Mouse (Mus musculus) telencephalon, adult 2 months (tissue): ENCODE results near the gene Tmem86a.
A peak's percentile ranks its signal among the peaks of the same experiment; 100 is the strongest.

Experiments used
- DNase-seq: peaks from one replicate; pipeline ENCODE4 v3.0.0-alpha.2; 2011; ENCODE audit warnings: low read depth, low spot score

The Tmem86a gene

DNA sequence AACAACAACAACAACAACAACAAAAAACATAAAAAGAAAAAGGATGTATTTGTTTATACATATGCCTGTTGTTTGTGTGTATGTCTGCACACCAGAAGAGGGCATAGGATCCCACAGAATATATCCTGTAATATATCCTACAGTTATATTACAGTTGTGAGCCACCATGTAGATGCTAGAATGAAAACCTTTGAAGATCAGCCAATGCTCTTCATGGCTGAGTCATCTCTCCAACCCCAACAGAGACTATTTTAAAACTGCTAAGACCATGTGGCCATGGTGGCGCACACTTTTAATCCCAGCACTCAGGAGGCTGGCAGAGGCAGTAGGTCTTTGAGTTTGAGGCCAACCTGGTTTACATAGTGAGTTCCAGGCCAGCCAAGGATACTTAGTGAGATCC, 22.9 kb upstream of the Tmem86a start:
- DNase-seq: no peak

DNA sequence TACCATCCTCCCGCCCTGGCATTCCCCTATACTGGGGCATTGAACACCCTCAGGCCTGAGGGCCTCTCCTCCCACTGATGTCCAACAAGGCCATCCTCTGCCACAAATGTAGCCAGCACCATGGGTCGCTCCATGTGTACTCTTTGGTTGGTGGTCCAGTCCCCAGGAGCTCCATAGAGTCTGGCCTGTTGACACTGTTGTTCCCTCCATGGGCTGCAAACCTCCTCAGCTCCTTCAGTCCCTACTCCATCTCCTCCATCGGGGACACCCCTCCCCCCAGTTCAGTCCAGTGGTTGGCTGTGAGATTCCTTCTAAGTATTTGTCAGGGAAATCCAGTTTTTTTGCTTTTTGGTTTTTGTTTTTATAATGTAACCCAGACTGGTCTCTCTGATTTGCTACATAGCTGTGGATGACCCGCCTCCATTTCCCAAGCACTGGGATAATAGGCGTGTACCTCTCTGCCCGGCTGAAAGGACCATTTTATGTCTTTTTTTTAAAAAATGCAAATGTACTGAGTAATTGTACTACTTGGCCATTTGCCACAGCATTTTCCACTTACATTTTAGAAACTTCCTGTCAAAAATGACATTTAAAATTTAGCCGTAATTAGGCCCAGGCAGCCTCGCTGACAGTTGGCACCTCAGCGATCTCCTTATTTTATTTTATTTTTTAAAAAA, 19.7 kb upstream of the Tmem86a start:
- no peak for DNase-seq

DNA sequence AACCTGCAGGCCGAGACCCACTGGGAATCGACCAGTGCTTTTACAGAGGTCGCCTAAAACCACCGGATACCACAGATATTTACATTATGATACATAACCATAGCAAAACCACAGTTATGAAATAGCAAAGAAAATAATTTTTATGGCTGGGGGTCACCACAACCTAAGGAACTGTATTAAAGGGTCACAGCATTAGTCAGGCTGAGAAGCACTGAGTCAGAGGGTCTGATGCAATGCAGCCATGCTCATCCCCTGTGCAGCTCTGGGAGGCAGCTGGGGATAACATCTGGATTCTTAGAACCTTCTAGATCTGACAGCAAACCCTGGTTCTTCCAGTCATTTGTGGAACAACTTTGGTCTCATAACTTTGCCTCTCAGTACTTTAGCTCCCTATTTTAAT, 19.0 kb upstream of the Tmem86a start:
- no peak for DNase-seq

DNA sequence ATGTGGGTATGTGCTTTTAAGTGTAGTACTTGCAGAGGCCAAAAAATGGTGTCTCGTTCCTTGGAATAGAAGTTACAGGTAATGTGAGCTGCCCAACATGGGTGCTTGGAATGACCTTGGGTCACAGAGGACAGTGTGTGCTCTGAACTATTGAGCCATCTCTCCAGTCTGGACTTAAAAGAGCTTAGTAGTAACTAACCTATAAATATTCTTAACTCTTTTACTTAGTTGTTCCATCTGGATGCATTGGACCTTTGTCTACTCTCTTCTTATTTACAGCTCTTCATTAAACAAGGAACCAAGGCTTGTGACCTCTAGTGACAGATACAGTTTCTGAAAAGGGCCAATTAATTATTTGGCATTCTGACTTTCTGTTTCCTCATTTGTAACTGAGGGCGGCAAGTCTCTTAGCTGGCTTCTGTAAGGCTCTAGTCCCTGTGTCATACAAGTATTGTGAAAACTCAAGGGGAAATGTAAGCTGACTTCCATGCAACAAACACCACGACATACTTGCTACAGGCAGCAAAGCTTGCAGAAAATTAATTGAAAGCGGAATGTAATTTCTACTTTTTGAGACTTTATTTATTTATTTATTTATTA, 15.5 kb upstream of the Tmem86a start:
- no peak for DNase-seq

DNA sequence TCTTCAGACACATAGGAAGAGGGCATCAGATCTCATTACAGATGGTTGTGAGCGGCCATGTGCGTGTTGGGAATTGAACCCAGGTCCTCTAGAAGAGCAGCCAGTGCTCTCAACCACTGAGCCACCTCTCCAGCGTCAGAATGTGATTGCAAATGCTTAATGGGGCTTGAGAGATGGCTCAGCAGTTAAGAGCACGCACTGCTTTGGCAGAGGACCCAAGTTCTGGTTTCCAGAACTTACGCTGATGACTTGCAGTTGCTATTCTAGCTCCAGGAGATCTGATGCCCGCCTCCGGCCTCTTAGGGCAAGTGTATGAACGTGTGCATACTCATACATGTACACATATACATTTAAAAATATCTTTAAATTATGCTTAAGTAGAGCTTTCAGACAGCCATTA, 15.0 kb upstream of the Tmem86a start:
- DNase-seq: no peak

DNA sequence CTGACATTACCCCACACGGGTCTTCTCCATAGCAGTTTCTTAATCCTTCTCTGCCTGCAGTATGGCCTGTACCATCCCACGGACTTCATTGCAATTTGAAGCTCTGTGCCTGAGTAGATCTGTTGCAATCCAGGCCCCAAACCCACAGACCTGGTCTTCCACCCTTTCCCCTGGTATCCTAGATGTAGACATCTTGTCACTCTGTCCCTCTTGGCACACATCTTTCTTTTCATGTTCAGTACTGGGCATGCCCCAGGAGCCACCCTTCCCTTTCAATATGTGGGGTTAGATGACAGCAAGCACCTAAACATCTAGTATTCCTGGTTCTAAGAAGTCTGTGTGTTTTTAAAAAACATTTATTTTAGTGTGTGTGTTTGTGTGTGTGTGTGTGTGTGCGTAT, 8.7 kb upstream of the Tmem86a start:
- DNase-seq: no peak

DNA sequence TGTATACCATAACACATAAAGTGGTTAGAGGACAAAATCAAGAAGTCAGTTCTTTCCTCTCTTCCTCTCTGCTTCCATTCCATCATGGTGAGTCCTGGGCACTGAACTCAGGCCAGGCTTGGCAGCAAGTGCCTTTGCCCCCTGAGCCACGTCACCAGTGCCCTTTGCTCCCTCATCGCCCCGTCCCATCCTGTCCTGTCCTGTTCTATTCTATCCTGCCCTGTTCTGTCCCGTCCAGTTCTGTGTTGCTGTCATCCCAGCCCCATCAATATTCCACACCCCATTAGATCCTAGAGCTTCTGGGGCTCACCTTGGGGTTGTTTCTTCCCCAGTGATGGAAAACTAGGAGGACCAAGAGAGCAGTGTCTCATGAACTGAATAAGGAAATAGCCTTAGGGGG, 8.3 kb upstream of the Tmem86a start:
- no peak for DNase-seq

DNA sequence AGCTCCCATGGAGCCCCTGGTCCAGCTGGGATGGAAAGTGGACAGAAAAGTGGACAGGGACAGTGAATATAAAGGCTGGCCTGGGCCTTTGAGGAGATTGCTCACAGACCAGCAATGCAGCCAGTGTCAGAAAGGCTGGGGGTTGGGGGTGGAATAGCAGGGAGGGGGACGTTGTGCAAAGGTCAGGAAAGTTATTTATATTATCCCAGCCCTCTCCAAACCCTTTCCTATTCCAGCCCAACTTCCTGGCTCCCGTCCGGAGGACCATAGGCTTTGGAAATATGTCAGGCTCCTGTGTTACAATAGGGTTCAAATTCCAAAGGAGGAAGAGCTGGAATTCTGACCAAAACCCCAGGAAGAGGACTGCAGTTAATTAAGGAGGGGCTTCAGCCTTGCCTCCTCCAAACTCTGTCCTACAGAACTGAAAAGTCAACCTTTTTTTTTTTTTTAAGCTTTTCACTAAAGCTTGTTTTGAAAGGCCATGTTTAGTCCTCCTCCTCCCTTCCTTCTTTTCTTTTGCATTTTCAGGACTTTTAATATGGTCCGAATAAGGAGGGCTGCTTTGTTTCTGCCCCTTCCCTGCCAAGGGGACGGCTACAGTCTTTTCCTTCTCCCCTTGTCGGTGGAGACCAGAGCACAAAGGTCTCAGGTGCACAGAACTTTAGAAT, 7.4 kb upstream of the Tmem86a start:
- no peak for DNase-seq

DNA sequence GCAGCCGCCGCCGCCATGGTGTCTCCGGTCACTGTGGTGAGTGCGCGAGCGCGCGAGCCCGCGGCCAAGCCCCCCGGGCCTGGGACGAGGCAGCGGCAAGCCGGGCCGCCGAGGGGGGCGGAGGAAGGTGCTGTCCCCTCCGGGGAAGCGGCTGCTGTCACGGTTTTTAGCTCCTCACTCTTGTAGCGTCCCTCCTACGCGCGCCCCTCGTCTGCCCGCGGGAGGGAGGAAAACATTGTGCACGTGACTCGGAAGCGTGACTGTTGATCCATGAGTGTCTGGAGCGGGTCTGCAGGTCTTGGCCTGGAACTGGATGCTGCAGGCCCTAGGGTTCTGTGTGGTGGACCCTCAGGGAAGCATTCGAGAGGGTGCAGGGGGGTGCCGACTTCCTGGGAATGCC, 365 bp downstream of the Tmem86a start:
- DNase-seq: no peak

DNA sequence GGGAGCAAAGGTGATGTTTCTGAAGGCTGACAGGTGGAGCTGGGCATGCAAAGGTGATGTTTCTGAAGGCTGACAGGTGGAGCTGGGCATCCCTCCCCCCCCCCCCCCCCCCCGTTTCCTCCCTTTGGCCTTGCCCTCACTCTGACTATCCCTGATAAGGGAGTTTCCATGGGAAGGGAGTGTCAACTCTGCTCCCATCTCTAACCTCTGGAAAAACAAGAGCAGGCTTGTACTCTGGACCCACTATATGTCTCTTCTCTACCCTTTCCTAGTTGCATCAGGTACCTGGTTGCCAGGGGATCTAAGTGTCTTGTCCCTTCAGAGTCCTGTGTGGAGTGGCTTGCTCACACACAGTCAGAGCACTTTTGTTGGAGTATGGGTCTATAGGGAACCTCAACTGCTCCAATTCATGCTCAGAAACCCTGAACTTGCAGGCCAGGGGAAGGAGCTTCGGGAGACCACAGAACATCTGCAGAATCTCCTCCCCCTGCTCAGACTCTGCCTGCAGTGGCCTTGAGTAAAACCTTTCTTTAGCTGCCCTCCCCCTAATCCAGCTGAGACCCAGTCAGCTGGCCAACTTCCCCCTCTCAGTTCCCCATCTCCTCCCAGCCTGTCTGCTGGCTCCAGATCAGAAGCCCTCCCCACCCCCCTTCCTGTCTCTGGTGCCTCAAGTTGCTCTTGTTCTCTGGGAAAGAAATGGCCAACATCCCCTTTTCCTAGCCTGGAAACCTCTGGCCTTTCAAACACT, 1.2 kb downstream of the Tmem86a start:
- DNase-seq: peak; percentile 60

DNA sequence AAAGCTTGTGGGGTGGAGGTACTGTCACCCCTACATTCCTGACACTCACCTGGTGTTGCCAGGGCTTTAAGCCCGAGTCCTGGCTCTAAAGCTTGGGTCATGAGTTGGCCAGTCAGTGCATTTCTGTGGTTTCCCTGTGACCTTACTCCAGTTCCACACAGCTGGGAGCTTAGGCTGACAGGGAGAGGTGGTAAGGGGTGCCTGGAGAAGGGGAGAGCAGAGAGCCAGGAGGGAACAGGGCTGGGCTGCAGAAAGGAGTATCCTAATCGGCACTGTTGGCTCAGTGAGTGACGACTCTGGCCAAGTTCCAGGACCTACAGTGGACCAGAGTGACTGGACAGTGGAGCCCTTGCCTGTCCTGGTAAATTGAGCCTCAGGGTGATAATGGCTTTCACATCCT, 1.9 kb downstream of the Tmem86a start:
- no peak for DNase-seq

DNA sequence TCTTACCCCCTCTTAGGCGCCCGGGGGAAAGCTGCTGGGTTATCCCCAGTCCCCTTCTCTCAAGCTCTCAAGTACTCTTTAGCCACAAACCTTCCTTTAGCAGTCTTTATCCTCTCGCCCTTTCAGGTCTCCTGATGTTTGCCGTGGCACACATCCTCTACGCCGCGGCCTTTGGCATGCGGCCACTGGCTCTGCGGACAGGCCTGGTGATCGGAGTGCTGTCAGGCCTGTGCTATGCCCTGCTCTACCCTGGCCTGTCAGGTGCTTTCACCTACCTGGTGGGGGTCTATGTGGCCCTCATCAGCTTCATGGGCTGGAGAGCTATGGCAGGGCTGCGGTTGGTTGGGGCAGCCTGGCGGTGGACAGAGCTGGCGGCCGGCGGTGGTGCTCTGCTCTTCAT, 2.9 kb downstream of the Tmem86a start:
- DNase-seq: no peak

DNA sequence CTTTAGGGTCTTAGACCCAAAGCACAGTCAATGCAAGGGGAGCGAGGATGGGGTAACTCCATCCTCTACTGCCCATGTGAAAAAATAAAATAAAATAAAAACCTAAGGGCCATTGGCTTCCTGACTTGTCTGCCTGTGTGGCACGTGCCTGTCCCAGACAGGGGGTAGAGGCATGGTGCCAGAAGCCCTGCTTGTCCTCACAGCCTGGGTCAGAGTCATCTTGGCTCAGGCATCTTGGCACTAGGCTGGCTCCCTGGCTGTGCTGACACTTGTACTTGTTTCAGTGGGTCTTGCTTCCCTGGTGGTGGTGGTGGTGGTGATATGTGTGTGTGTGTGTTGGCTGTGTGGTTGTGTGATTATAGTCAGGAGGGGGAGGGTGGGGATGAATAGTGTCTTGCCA, 4.3 kb downstream of the Tmem86a start:
- DNase-seq: no peak

DNA sequence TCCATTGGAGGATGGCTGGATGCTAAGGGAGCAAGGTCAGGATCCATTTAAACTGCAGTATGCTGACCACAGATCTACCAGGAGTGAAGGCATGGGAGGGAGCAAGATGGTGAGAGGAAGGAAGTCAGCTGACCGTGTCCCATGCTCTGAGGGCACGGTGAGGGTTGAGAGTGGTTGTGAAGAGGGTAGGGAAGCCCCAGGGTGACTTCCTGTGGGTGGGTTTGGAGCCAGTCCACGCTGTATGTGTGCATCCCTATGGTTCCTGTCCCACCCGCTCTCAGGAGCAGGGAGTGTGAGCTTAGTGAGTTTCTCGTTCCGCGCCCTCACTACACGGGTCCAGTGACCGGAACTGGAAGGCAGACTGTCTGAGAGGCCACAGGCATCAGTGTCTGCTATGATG, 5.3 kb downstream of the Tmem86a start:
- no peak for DNase-seq

DNA sequence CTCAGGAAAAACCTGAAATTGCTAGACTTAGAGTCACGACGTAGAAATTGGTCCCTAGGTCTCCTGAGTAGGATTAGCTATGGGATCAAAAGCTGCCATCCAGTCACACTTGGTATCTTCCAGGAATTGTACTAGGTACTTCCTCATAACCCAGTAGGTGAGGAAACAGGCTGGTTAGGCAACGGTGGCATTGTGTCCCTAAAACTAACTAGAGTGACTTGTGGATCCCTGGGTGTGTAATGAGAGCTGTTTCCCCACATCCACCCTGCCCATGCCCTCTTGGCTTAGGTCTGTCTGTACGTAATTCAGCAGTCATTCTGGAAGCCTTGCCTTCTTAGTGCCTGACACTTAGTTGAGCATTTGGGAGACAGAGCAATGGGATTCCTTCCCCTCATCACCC, 5.9 kb downstream of the Tmem86a start:
- DNase-seq: no peak

DNA sequence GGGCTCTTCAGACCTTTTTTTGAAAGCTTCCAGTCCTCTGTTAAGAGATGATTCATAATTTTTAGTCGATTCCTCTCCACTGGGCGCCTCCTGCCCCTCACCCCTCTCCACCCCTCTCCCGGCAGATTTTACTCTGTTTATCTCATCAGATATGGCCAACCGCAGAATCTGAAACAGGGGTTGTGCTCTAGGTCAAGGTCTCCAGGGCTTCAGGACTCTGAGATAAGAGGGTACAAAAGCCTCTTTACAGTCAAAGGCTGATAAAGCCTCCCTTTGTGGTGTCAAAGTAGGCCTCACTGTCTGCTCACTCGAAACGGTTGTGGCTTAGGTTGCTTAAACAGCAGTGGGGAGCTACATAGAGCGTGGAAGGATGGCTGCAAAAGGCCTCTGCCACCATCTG, 8.9 kb downstream of the Tmem86a start:
- DNase-seq: no peak

DNA sequence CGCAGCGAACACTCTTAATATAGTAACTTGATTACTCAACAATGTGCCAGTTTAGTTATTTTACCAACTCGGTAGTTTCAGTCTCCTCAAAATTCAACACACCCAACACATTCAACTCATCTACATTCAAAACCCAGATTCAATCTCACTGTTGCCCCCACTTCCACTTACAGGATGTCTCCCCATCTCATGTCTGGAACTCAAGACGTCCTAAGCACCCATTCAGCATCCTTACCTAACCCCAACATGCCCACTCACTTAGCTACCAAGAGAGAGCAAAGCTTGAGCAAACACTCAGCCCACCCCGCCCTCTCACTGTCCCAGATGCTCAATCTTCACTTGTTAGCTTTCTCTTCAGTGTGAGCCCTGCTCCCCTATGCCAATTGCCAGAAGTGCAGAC, 11.2 kb downstream of the Tmem86a start:
- peak; percentile 34 for DNase-seq

DNA sequence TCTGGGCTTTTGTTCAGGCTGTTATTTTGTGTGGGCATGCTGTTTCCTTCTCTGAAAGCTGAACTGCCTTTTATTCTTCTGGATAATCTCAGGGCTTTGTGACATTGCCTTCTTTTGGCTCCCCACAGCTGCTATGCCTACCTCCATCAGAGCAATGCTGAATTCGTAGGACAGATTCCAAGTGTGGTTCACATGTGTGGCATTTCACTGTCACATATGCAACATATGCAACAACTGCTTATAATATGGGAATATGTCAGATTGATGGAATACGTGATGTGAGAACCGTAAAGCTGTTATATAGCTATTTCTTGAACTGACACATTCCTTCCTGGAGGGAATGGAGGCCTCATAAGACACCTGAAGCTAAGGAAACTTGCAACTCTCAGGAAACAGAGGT, 16.5 kb downstream of the Tmem86a start:
- DNase-seq: no peak

DNA sequence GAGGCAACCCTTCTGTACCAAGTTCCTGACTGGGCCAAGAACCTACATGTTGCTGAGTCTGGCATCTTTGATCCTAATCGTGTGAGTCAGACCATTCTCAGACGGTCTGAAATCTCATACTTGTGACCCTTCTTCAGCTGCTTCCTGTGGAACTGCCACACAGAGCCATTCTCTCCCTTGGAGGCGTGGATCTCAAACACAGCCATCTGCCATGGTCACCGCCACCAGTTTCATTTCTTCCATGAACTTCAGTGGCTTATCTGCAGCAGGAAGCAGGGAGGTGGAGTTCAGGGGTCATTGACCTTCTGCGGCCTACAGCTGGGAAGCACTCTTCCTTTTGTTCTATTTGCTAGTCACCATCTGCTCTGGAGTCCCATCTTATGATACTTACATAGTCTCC, 17.5 kb downstream of the Tmem86a start:
- DNase-seq: no peak

DNA sequence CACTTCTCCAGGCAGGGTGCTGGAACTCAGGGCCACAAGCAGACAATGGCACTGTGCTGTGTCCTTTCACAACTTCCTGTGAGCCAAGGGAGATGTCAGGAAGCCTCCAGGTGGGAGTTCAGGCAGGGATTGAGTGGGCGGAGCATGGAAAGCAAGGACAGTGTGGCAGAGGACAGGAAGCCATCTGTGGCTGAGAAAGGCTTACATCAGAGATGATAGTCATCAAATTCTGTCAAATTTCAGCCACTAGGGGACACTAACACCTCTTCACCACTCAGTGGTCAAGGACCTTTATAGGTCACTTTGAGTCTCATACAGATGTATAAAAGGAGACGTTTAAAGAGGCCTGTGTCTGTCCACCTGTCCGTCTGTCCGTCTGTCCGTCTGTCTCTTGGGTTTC, 22.1 kb downstream of the Tmem86a start:
- DNase-seq: no peak

DNA sequence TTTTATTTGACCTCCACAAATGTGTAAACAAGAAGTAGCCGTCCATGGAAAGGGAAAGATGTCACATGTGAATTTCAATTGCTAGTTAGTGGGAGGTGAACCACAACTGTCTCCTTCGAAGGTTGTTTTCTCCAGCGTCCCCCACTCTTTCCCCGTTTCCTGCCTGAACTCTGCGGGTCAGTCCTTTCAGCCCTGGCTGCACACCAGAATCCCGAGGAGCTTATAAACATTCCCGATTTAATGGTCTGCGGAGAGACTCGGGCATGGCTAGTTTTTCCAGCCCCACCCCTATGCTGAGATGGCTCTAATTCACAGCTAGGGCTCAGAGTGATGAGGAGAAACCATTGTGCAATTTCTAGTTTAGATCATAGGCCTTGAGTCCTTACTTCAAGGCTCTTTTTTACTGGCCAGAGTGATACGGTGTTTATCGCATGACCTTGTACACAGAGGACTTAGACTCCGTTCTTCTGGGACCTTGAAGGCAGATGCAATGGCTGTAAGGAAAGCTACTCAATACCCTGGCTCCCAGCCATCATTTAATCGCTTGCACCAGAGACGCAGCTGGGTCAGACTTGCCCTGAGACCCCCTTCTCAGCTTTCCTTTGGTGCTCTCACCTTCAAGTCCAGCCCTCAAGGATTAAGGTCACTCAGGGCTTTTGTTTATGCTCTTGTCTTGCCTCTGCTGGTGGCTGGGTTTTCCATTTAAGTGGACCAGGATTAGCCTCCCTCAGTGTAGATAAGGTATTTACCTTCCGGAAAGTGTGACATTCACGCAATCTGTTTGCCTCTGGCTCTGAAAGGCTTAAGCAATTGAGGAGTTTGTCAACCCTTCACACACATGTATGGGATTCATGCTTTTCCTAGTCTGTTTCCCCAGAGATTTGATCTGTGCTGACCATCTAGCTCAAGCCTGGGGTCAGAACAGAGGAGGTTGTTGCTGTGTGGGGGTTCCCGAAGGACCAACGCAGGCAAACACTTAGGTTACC, 23.4 kb downstream of the Tmem86a start:
- DNase-seq: no peak
